Mouse (Mus musculus): ENCODE results near the gene Hmg20a. TPM values are rescaled to one million over a fixed set of nuclear protein-coding genes. Genes with fewer than 3 reads are reported as not detected.

Hmg20a gene
- total and polyA plus RNA-seq, 2 experiments from 2014 or later, result 30.1 to 34.3 TPM

- Histone ChIP-seq H3K4me2 (ENCODE audit: low read depth, low read length) (no peak overlapping the region), H3K9ac (replicated peaks; ENCODE audit: low read depth, low read length) (no peak overlapping the region), H3K9me3 (replicated peaks; ENCODE audit: control insufficient read depth, low read length) (no peaks in the 10 kb centered on the region), H3K27ac (ENCODE audit: low read depth) (no peak overlapping the region), H3K36me3 (replicated peaks; ENCODE audit: control insufficient read depth, insufficient read depth, low read length) (peaks cover 77% of the 10 kb centered on the region), H3K4me3 (ENCODE audit: low read depth, low read length) (no peak overlapping the region), H3K27me3 (ENCODE audit: control insufficient read depth, insufficient read depth, low read length) (no peaks in the 10 kb centered on the region), H3K4me1 (ENCODE audit: control insufficient read depth, insufficient read depth) (peaks cover 4% of the 10 kb centered on the region)
- DNase-seq (ENCODE audit: low spot score) (no peak), ATAC-seq (ENCODE audit: insufficient read depth, low read depth) (no peak)
- 83% methylated on average over 3 of the region's 3 CpGs for WGBS
- TF ChIP-seq EP300 (IDR thresholded peaks at IDR 0.05; ENCODE audit: low read depth) (no peak), CTCF (IDR thresholded peaks at IDR 0.05; ENCODE audit: low read depth) (no peak)
Measured at GRCm38 (mm10) chr9:56487651-56488050, 69.2 kb downstream of the Hmg20a start.

- DNase-seq (ENCODE audit: low spot score) (no peak), ATAC-seq (ENCODE audit: insufficient read depth, low read depth) (no peak)
- Histone ChIP-seq H3K27me3 (ENCODE audit: control insufficient read depth, insufficient read depth, low read length) (no peaks in the 10 kb centered on the region), H3K9me3 (replicated peaks; ENCODE audit: control insufficient read depth, low read length) (no peaks in the 10 kb centered on the region), H3K4me3 (ENCODE audit: low read depth, low read length) (no peak overlapping the region), H3K36me3 (replicated peaks; ENCODE audit: control insufficient read depth, insufficient read depth, low read length) (peaks cover 69% of the 10 kb centered on the region), H3K4me1 (ENCODE audit: control insufficient read depth, insufficient read depth) (peaks cover 22% of the 10 kb centered on the region), H3K9ac (replicated peaks; ENCODE audit: low read depth, low read length) (no peak overlapping the region), H3K4me2 (ENCODE audit: low read depth, low read length) (no peak overlapping the region), H3K27ac (ENCODE audit: low read depth) (no peak overlapping the region)
- 76% methylated on average over 3 of the region's 3 CpGs for WGBS
- TF ChIP-seq EP300 (IDR thresholded peaks at IDR 0.05; ENCODE audit: low read depth) (no peak), CTCF (IDR thresholded peaks at IDR 0.05; ENCODE audit: low read depth) (no peak)
Measured at GRCm38 (mm10) chr9:56492391-56492790, 74.0 kb downstream of the Hmg20a start.

- H3K27ac ChIP-seq (ENCODE audit: low read depth), result no peak overlapping the region
- H3K9ac ChIP-seq (replicated peaks; ENCODE audit: low read depth, low read length), result no peak overlapping the region
- 46% methylated on average over 1 of the region's 1 CpGs for WGBS
- H3K9me3 ChIP-seq (replicated peaks; ENCODE audit: control insufficient read depth, low read length), result no peaks in the 10 kb centered on the region
- no peaks in the 10 kb centered on the region for H3K27me3 ChIP-seq (ENCODE audit: control insufficient read depth, insufficient read depth, low read length)
- no peak overlapping the region for H3K4me3 ChIP-seq (ENCODE audit: low read depth, low read length)
- ATAC-seq (ENCODE audit: insufficient read depth, low read depth) (no peak), DNase-seq (ENCODE audit: low spot score) (no peak)
- no peak overlapping the region for H3K4me2 ChIP-seq (ENCODE audit: low read depth, low read length)
- TF ChIP-seq EP300 (IDR thresholded peaks at IDR 0.05; ENCODE audit: low read depth) (no peak), CTCF (IDR thresholded peaks at IDR 0.05; ENCODE audit: low read depth) (no peak)
- peaks cover 27% of the 10 kb centered on the region for H3K4me1 ChIP-seq (ENCODE audit: control insufficient read depth, insufficient read depth)
- H3K36me3 ChIP-seq (replicated peaks; ENCODE audit: control insufficient read depth, insufficient read depth, low read length), result peaks cover 64% of the 10 kb centered on the region
Measured at GRCm38 (mm10) chr9:56492916-56493315, 74.5 kb downstream of the Hmg20a start.

GRCm38 (mm10) chr9:56495088-56495487, 76.7 kb downstream of the Hmg20a start:
- Histone ChIP-seq H3K9ac (replicated peaks; ENCODE audit: low read depth, low read length) (no peak overlapping the region), H3K9me3 (replicated peaks; ENCODE audit: control insufficient read depth, low read length) (no peaks in the 10 kb centered on the region), H3K27ac (ENCODE audit: low read depth) (peak overlapping the region; percentile 10; the same call in 1 of the 2 replicates), H3K27me3 (ENCODE audit: control insufficient read depth, insufficient read depth, low read length) (no peaks in the 10 kb centered on the region), H3K4me2 (ENCODE audit: low read depth, low read length) (no peak overlapping the region), H3K4me3 (ENCODE audit: low read depth, low read length) (no peak overlapping the region), H3K36me3 (replicated peaks; ENCODE audit: control insufficient read depth, insufficient read depth, low read length) (peaks cover 44% of the 10 kb centered on the region), H3K4me1 (ENCODE audit: control insufficient read depth, insufficient read depth) (peaks cover 43% of the 10 kb centered on the region)
- no peak for ATAC-seq (ENCODE audit: insufficient read depth, low read depth)
- DNase-seq (ENCODE audit: low spot score), result no peak
- TF ChIP-seq EP300 (IDR thresholded peaks at IDR 0.05; ENCODE audit: low read depth) (no peak), CTCF (IDR thresholded peaks at IDR 0.05; ENCODE audit: low read depth) (no peak)
- 29% methylated on average over 7 of the region's 7 CpGs for WGBS

- no peaks in the 10 kb centered on the region for H3K9me3 ChIP-seq (replicated peaks; ENCODE audit: control insufficient read depth, low read length)
- peaks cover 43% of the 10 kb centered on the region for H3K4me1 ChIP-seq (ENCODE audit: control insufficient read depth, insufficient read depth)
- WGBS, result 34% methylated on average over 5 of the region's 5 CpGs
- H3K9ac ChIP-seq (replicated peaks; ENCODE audit: low read depth, low read length), result no peak overlapping the region
- TF ChIP-seq CTCF (IDR thresholded peaks at IDR 0.05; ENCODE audit: low read depth) (no peak), EP300 (IDR thresholded peaks at IDR 0.05; ENCODE audit: low read depth) (no peak)
- H3K27me3 ChIP-seq (ENCODE audit: control insufficient read depth, insufficient read depth, low read length), result no peaks in the 10 kb centered on the region
- no peak overlapping the region for H3K4me2 ChIP-seq (ENCODE audit: low read depth, low read length)
- H3K27ac ChIP-seq (ENCODE audit: low read depth), result peak overlapping the region; percentile 49
- ATAC-seq (ENCODE audit: insufficient read depth, low read depth) (no peak), DNase-seq (ENCODE audit: low spot score) (no peak)
- H3K4me3 ChIP-seq (ENCODE audit: low read depth, low read length), result no peak overlapping the region
- peaks cover 38% of the 10 kb centered on the region for H3K36me3 ChIP-seq (replicated peaks; ENCODE audit: control insufficient read depth, insufficient read depth, low read length)
Measured at GRCm38 (mm10) chr9:56495795-56496232, 77.4 kb downstream of the Hmg20a start.

- Histone ChIP-seq H3K9me3 (replicated peaks; ENCODE audit: control insufficient read depth, low read length) (no peaks in the 10 kb centered on the region), H3K4me1 (ENCODE audit: control insufficient read depth, insufficient read depth) (peaks cover 51% of the 10 kb centered on the region), H3K4me2 (ENCODE audit: low read depth, low read length) (no peak overlapping the region), H3K36me3 (replicated peaks; ENCODE audit: control insufficient read depth, insufficient read depth, low read length) (peaks cover 31% of the 10 kb centered on the region), H3K27ac (ENCODE audit: low read depth) (peak overlapping the region; percentile 92), H3K27me3 (ENCODE audit: control insufficient read depth, insufficient read depth, low read length) (no peaks in the 10 kb centered on the region), H3K4me3 (ENCODE audit: low read depth, low read length) (no peak overlapping the region), H3K9ac (replicated peaks; ENCODE audit: low read depth, low read length) (no peak overlapping the region)
- ATAC-seq (ENCODE audit: insufficient read depth, low read depth), result no peak
- 80% methylated on average over 5 of the region's 5 CpGs for WGBS
- TF ChIP-seq EP300 (IDR thresholded peaks at IDR 0.05; ENCODE audit: low read depth) (no peak), CTCF (IDR thresholded peaks at IDR 0.05; ENCODE audit: low read depth) (no peak)
- DNase-seq (ENCODE audit: low spot score), result no peak
Measured at GRCm38 (mm10) chr9:56496567-56496966, 78.2 kb downstream of the Hmg20a start.
